ENCODE assay signal across 8 mouse cellular contexts in genomic region chr2:181918501-181918900, GRCm38 (mm10). TPM values are rescaled to one million over a fixed set of nuclear protein-coding genes. Genes with fewer than 3 reads are reported as not detected.
DNase-seq lines count a peak whose midpoint lies in the region; ATAC-seq and TF ChIP-seq lines count a peak whose summit lies in the region.

No protein-coding gene starts in this region.

- H3K4me1 ChIP-seq in forebrain, embryonic 10.5 days: no peaks in the 10 kb centered on the region
- H3K4me1 ChIP-seq in forebrain, embryonic 12.5 days: no peaks in the 10 kb centered on the region
- no peaks in the 10 kb centered on the region for H3K4me1 ChIP-seq in embryonic facial prominence, embryonic 12.5 days
- no peaks in the 10 kb centered on the region for H3K4me1 ChIP-seq in hindbrain, postnatal 0 days (ENCODE audit: insufficient read depth, low read length)
- H3K4me1 ChIP-seq in midbrain, embryonic 16.5 days (ENCODE audit: control insufficient read depth, insufficient read depth, low read length): no peaks in the 10 kb centered on the region

- 51% methylated on average over 3 of the region's 3 CpGs for WGBS in forebrain, embryonic 10.5 days
- 50% methylated on average over 3 of the region's 3 CpGs for WGBS in forebrain, embryonic 12.5 days
- WGBS in embryonic facial prominence, embryonic 12.5 days: 49% methylated on average over 3 of the region's 3 CpGs
- WGBS in hindbrain, postnatal 0 days: 54% methylated on average over 3 of the region's 3 CpGs
- WGBS in midbrain, embryonic 16.5 days: 49% methylated on average over 3 of the region's 3 CpGs

- no peaks in the 10 kb centered on the region for H3K27me3 ChIP-seq in forebrain, embryonic 10.5 days (ENCODE audit: poor library complexity, severe bottlenecking)
- H3K27me3 ChIP-seq in forebrain, embryonic 12.5 days: no peaks in the 10 kb centered on the region
- H3K27me3 ChIP-seq in embryonic facial prominence, embryonic 12.5 days: no peaks in the 10 kb centered on the region
- H3K27me3 ChIP-seq in hindbrain, postnatal 0 days (ENCODE audit: insufficient read depth, low read length): no peaks in the 10 kb centered on the region
- H3K27me3 ChIP-seq in midbrain, embryonic 16.5 days (ENCODE audit: control insufficient read depth, insufficient read depth, low read depth, low read length): no peaks in the 10 kb centered on the region

- H3K9ac ChIP-seq in forebrain, embryonic 12.5 days: no peak overlapping the region
- no peak overlapping the region for H3K9ac ChIP-seq in embryonic facial prominence, embryonic 12.5 days
- no peak overlapping the region for H3K9ac ChIP-seq in hindbrain, postnatal 0 days (replicated peaks; ENCODE audit: low read length)
- H3K9ac ChIP-seq in midbrain, embryonic 16.5 days (ENCODE audit: low read depth, low read length): no peak overlapping the region

- no peaks in the 10 kb centered on the region for H3K36me3 ChIP-seq in forebrain, embryonic 10.5 days (replicated peaks)
- H3K36me3 ChIP-seq in forebrain, embryonic 12.5 days (replicated peaks): no peaks in the 10 kb centered on the region
- H3K36me3 ChIP-seq in embryonic facial prominence, embryonic 12.5 days: no peaks in the 10 kb centered on the region
- H3K36me3 ChIP-seq in hindbrain, postnatal 0 days (ENCODE audit: insufficient read depth, low read length): no peaks in the 10 kb centered on the region
- H3K36me3 ChIP-seq in midbrain, embryonic 16.5 days (ENCODE audit: control insufficient read depth, insufficient read depth, low read length): no peaks in the 10 kb centered on the region

- ATAC-seq in forebrain, embryonic 12.5 days (ENCODE audit: low FRiP score): no peak; the same call in none of the 2 replicates
- ATAC-seq in embryonic facial prominence, embryonic 12.5 days (ENCODE audit: insufficient number of reproducible peaks, insufficient read depth, low FRiP score, low TSS enrichment): peak; percentile 92
- ATAC-seq in hindbrain, postnatal 0 days: peak; percentile 93
- ATAC-seq in midbrain, embryonic 16.5 days: peak; percentile 95

- no peak overlapping the region for H3K4me3 ChIP-seq in forebrain, embryonic 10.5 days
- H3K4me3 ChIP-seq in forebrain, embryonic 12.5 days (replicated peaks): no peak overlapping the region
- H3K4me3 ChIP-seq in embryonic facial prominence, embryonic 12.5 days: no peak overlapping the region
- no peak overlapping the region for H3K4me3 ChIP-seq in hindbrain, postnatal 0 days (ENCODE audit: low read length)
- H3K4me3 ChIP-seq in midbrain, embryonic 16.5 days (ENCODE audit: low read depth, low read length): no peak overlapping the region

- TF ChIP-seq CTCF in hindbrain, postnatal 0 days (IDR thresholded peaks at IDR 0.05; ENCODE audit: low read depth): no peak

- no peaks in the 10 kb centered on the region; the same call in 1 of the 2 replicates for H3K9me3 ChIP-seq in forebrain, embryonic 10.5 days
- no peaks in the 10 kb centered on the region for H3K9me3 ChIP-seq in forebrain, embryonic 12.5 days
- H3K9me3 ChIP-seq in embryonic facial prominence, embryonic 12.5 days: no peaks in the 10 kb centered on the region
- no peaks in the 10 kb centered on the region for H3K9me3 ChIP-seq in hindbrain, postnatal 0 days (ENCODE audit: low read length)
- 0 out of 2 replicates have a peak, but pooled peaks cover 2% of the 10 kb centered on the region for H3K9me3 ChIP-seq in midbrain, embryonic 16.5 days (replicated peaks; ENCODE audit: control insufficient read depth, low read length, poor library complexity, severe bottlenecking)

- H3K4me2 ChIP-seq in forebrain, embryonic 12.5 days: no peak overlapping the region
- H3K4me2 ChIP-seq in embryonic facial prominence, embryonic 12.5 days (replicated peaks): no peak overlapping the region
- no peak overlapping the region for H3K4me2 ChIP-seq in hindbrain, postnatal 0 days (ENCODE audit: low read depth, low read length)
- no peak overlapping the region for H3K4me2 ChIP-seq in midbrain, embryonic 16.5 days (ENCODE audit: low read length)

- DNase-seq in forebrain, embryonic 10.5 days (ENCODE audit: extremely low spot score, low spot score): peak; percentile 79
- DNase-seq in right cerebral cortex, postnatal 10 days (ENCODE audit: low spot score in 2 of 2): peak; percentile 29 to 55
- DNase-seq in right cerebral cortex, postnatal 14 days: no peak
- DNase-seq in hindbrain, postnatal 0 days (ENCODE audit: low spot score): peak; percentile 35
- peak; percentile 83 for DNase-seq in yolk sac, embryonic 10.5 days (ENCODE audit: low spot score)

- no peak overlapping the region for H3K27ac ChIP-seq in forebrain, embryonic 10.5 days
- H3K27ac ChIP-seq in forebrain, embryonic 12.5 days: no peak overlapping the region
- H3K27ac ChIP-seq in embryonic facial prominence, embryonic 12.5 days: no peak overlapping the region
- no peak overlapping the region for H3K27ac ChIP-seq in hindbrain, postnatal 0 days
- no peak overlapping the region for H3K27ac ChIP-seq in midbrain, embryonic 16.5 days (ENCODE audit: low read length)

RNA-seq across cellular contexts. Expression of gene Polr3k, which starts 54.4 kb away (rescaled TPM):
- 107 and 110 TPM in 2 replicates for polyA plus RNA-seq in forebrain, embryonic 10.5 days (2016; fragmentation: Nextera tagmentation; extraction: Ambion mirVana)
- polyA plus RNA-seq in forebrain, embryonic 12.5 days (2016; fragmentation: Nextera tagmentation; extraction: Ambion mirVana): 100.0 and 104 TPM in 2 replicates
- 84.4 and 86.7 TPM in 2 replicates for polyA plus RNA-seq in embryonic facial prominence, embryonic 12.5 days (2016; fragmentation: Nextera tagmentation; extraction: Ambion mirVana)
- 36.5 and 37.1 TPM in 2 replicates for total RNA-seq in hindbrain, postnatal 0 days (2014; rRNA removed)
- polyA plus RNA-seq in hindbrain, postnatal 0 days (2015; fragmentation: Nextera tagmentation; extraction: Ambion mirVana): 67.5 and 68.3 TPM in 2 replicates
- polyA plus RNA-seq in midbrain, embryonic 16.5 days (2015; fragmentation: Nextera tagmentation; extraction: Ambion mirVana): 79.4 and 85.3 TPM in 2 replicates
